ENCODE assay signal across 9 mouse cellular contexts in the genomic region with DNA sequence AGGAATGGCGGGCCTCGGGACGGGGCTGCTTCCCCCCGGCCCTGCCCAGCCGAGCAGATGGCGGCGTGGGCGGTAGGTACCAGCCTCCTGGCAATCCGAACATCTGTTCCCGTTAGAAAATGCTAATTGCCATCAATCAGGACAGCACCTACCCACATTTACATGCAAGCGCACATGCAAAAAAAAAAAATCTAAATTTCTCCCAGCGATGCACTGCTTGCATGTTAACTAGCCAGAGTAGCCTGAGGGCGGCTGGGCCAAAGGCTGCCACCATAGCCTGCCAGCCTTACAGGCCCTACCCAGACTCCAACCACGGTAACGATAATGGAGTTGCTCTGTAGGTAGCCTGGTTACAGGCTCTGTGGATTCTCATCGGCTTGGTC.
DNase-seq lines count a peak whose midpoint lies in the region; ATAC-seq and TF ChIP-seq lines count a peak whose summit lies in the region.
"Had no signal": no experiment of that assay in that cellular context is flagged by ENCODE, and none has a peak within 500 bp of the region (broad histone marks: within the 10 kb centered on the region; RNA-seq: fewer than 3 reads in every experiment).

No protein-coding gene starts in this region.

- peaks cover 28% of the 10 kb centered on the region for H3K4me1 ChIP-seq in neural tube, embryonic 11.5 days (ENCODE audit: control insufficient read depth, insufficient read depth, low read length)
- peaks cover 46% of the 10 kb centered on the region for H3K4me1 ChIP-seq in hindbrain, embryonic 14.5 days (replicated peaks; ENCODE audit: control insufficient read depth, insufficient read depth, low read length)

- no peak overlapping the region for H3K4me3 ChIP-seq in neural tube, embryonic 11.5 days (ENCODE audit: low read depth, low read length)
- no peak overlapping the region for H3K4me3 ChIP-seq in hindbrain, embryonic 14.5 days (replicated peaks; ENCODE audit: low read length)
- H3K4me3 ChIP-seq in gastrocnemius, adult 2 months: no peak overlapping the region

- no peaks in the 10 kb centered on the region for H3K36me3 ChIP-seq in neural tube, embryonic 11.5 days (ENCODE audit: control insufficient read depth, insufficient read depth, low read length)
- H3K36me3 ChIP-seq in hindbrain, embryonic 14.5 days (replicated peaks; ENCODE audit: control insufficient read depth, insufficient read depth): no peaks in the 10 kb centered on the region

- 65% methylated on average over 16 of the region's 16 CpGs for WGBS in neural tube, embryonic 11.5 days
- 17% methylated on average over 16 of the region's 16 CpGs for WGBS in hindbrain, embryonic 14.5 days

- intact Hi-C loops in left cerebral cortex, postnatal 4 days (cut with DNase I): no loop called here
- intact Hi-C loops in gastrocnemius, adult 2 months (cut with DNase I): no loop called here
- intact Hi-C loops in gastrocnemius, postnatal 14 days (cut with DNase I; ENCODE audit: low total_unique reads): no loop called here

- peak overlapping the region; percentile 86 for H3K27ac ChIP-seq in neural tube, embryonic 11.5 days (ENCODE audit: low read depth, low read length)
- peak overlapping the region; percentile 96 for H3K27ac ChIP-seq in hindbrain, embryonic 14.5 days
- H3K27ac ChIP-seq in gastrocnemius, adult 2 months: no peak overlapping the region

- no peaks in the 10 kb centered on the region for H3K27me3 ChIP-seq in neural tube, embryonic 11.5 days (ENCODE audit: control insufficient read depth, insufficient read depth, low read length)
- no peaks in the 10 kb centered on the region for H3K27me3 ChIP-seq in hindbrain, embryonic 14.5 days (ENCODE audit: control insufficient read depth, insufficient read depth, low read length)

- ATAC-seq in neural tube, embryonic 11.5 days (ENCODE audit: insufficient read depth, low FRiP score, low TSS enrichment): peak; percentile 76; the same call in 1 of the 2 replicates
- peak; percentile 64 for ATAC-seq in hindbrain, embryonic 14.5 days (ENCODE audit: low FRiP score)

- H3K9ac ChIP-seq in neural tube, embryonic 11.5 days (ENCODE audit: low read length): no peak overlapping the region; the same call in 1 of the 2 replicates
- peak overlapping the region; percentile 52 for H3K9ac ChIP-seq in hindbrain, embryonic 14.5 days

- no peak overlapping the region for H3K4me2 ChIP-seq in neural tube, embryonic 11.5 days (ENCODE audit: low read depth)
- H3K4me2 ChIP-seq in hindbrain, embryonic 14.5 days (replicated peaks): 0 out of 2 replicates have a peak overlapping the region, but pooled peaks have one; percentile 16

- DNase-seq in neural tube, embryonic 11.5 days (ENCODE audit: low spot score): peak; percentile 54
- DNase-seq in neural tube, embryonic 10.5 days (ENCODE audit: extremely low spot score, low spot score): no peak
- peak; percentile 74 for DNase-seq in hindbrain, embryonic 14.5 days (ENCODE audit: low spot score)
- peak; percentile 75 for DNase-seq in left cerebral cortex, postnatal 4 days
- no peak for DNase-seq in gastrocnemius, adult 2 months
- no peak for DNase-seq in ovary, adult 18-20 months (ENCODE audit: low spot score)
- no peak for DNase-seq in gastrocnemius, postnatal 14 days
- DNase-seq in MN1 (ENCODE audit: low spot score): no peak
- DNase-seq: adrenal gland, postnatal 25 days had no signal

- no peak for TF ChIP-seq CTCF in gastrocnemius, adult 2 months (IDR thresholded peaks at IDR 0.05)

- no peaks in the 10 kb centered on the region for H3K9me3 ChIP-seq in neural tube, embryonic 11.5 days (ENCODE audit: control insufficient read depth, low read length)
- no peaks in the 10 kb centered on the region for H3K9me3 ChIP-seq in hindbrain, embryonic 14.5 days (ENCODE audit: control insufficient read depth, low read length)

Comparison
In these comparisons a context has a peak if more than half of its experiments do, and no peak if none do; other contexts are left out.
1. DNase-seq: peak in neural tube, embryonic 11.5 days (single experiment), hindbrain, embryonic 14.5 days (single experiment) and left cerebral cortex, postnatal 4 days (single experiment); none in neural tube, embryonic 10.5 days (single experiment), gastrocnemius, adult 2 months (single experiment), ovary, adult 18-20 months (single experiment), gastrocnemius, postnatal 14 days (single experiment) and MN1 (single experiment).